Mouse (Mus musculus) kidney, embryonic 14.5 days (tissue): ENCODE results near the gene Rac1. TPM values are rescaled to one million over a fixed set of nuclear protein-coding genes. Genes with fewer than 3 reads are reported as not detected.

ENCODE experiments used
- ATAC-seq: fragments of 200-750 bp; cut with Nextera tagmentation; 2 replicates; pipeline ENCODE4 v1.8.0; 2017; ENCODE audit warnings: moderate number of reproducible peaks, mild to moderate bottlenecking, moderate TSS enrichment, moderate library complexity; ENCODE audit not compliant: low FRiP score, low TSS enrichment
- H3K27ac ChIP-seq: fragments of 300-500 bp; sonication (generic); 2 replicates; pipeline ENCODE4 v1.5.1; 2014; ENCODE audit warnings: low read depth, mild to moderate bottlenecking, low read length, moderate library complexity, mixed read lengths
- H3K27me3 ChIP-seq: fragments of 300-500 bp; sonication (generic); 2 replicates; pipeline ENCODE4 v1.6.1; 2014; ENCODE audit warnings: mild to moderate bottlenecking, low read length; ENCODE audit not compliant: control insufficient read depth, insufficient read depth
- H3K36me3 ChIP-seq: fragments of 300-500 bp; sonication (generic); 2 replicates; pipeline ENCODE4 v1.6.1; 2014; ENCODE audit warnings: low read length, mixed read lengths; ENCODE audit not compliant: control insufficient read depth, insufficient read depth
- H3K4me1 ChIP-seq: fragments of 300-500 bp; sonication (generic); 2 replicates; pipeline ENCODE4 v1.6.1; 2014; ENCODE audit warnings: low read length, mixed read lengths; ENCODE audit not compliant: control insufficient read depth, insufficient read depth
- H3K4me2 ChIP-seq: fragments of 300-500 bp; sonication (generic); replicated peaks from 2 replicates; pipeline ENCODE4 v1.6.1; 2014; ENCODE audit warnings: low read depth, mild to moderate bottlenecking, low read length
- H3K4me3 ChIP-seq: fragments of 300-500 bp; sonication (generic); 2 replicates; pipeline ENCODE4 v1.5.1; 2014; ENCODE audit warnings: mild to moderate bottlenecking, low read length
- H3K9ac ChIP-seq: fragments of 300-500 bp; sonication (generic); 2 replicates; pipeline ENCODE4 v1.6.1; 2014; ENCODE audit warnings: low read depth, mild to moderate bottlenecking, low read length, moderate library complexity
- H3K9me3 ChIP-seq: fragments of 300-500 bp; sonication (generic); 2 replicates; pipeline ENCODE4 v1.6.1; 2016; ENCODE audit warnings: low read length; ENCODE audit not compliant: control insufficient read depth
- WGBS: fragments of 180-500 bp; shearing (Covaris S2); extraction: QIAGEN DNeasy Blood & Tissue Kit; methylation state at CpG from one replicate; pipeline ENCODE4 v1.1.7; 2014; 5-methylcytosine and 5-hydroxymethylcytosine counted together
- polyA plus RNA-seq: library from polyadenylated mRNA; unstranded; fragments of >200 nt; fragmentation: Nextera tagmentation; extraction: Ambion mirVana; gene quantifications from 2 replicates; pipeline ENCODE4 v1.2.1, GENCODE M21; 2014

Rac1 gene
- polyA plus RNA-seq, 1 experiment from 2014 or later: 578 TPM

GRCm38 (mm10) chr5:143464757-143465118, 63.1 kb downstream of the Rac1 start:
- peak; percentile 53 for ATAC-seq
- peak overlapping the region; percentile 55 for H3K4me3 ChIP-seq
- peak overlapping the region; percentile 55 for H3K9ac ChIP-seq
- WGBS: under 1% methylated on average over 20 of the region's 20 CpGs
- no peaks in the 10 kb centered on the region for H3K27me3 ChIP-seq
- H3K36me3 ChIP-seq: 0 out of 2 replicates have a peak, but pooled peaks cover 4% of the 10 kb centered on the region
- 0 out of 2 replicates have a peak, but pooled peaks cover 7% of the 10 kb centered on the region for H3K4me1 ChIP-seq
- no peak overlapping the region for H3K27ac ChIP-seq
- peak overlapping the region; percentile 96 for H3K4me2 ChIP-seq
- H3K9me3 ChIP-seq: no peaks in the 10 kb centered on the region

- 0 out of 2 replicates have a peak, but pooled peaks cover 7% of the 10 kb centered on the region for H3K4me1 ChIP-seq
- 0 out of 2 replicates have a peak, but pooled peaks cover 4% of the 10 kb centered on the region for H3K36me3 ChIP-seq
- WGBS: 3% methylated on average over 43 of the region's 43 CpGs
- peak within 1 kb of the TSS; percentile 55 for H3K9ac ChIP-seq
- H3K27me3 ChIP-seq: no peaks in the 10 kb centered on the region
- peak; percentile 97 for ATAC-seq
- no peaks in the 10 kb centered on the region for H3K9me3 ChIP-seq
- H3K4me3 ChIP-seq: peak within 1 kb of the TSS; percentile 55
- H3K27ac ChIP-seq: no peak within 1 kb of the TSS
- H3K4me2 ChIP-seq: peak within 1 kb of the TSS; percentile 96
These were observed 63.6 kb downstream of the Rac1 start, which contains the start of gene Daglb for GRCm38 (mm10) chr5:143464100-143464756. TSS of gene Daglb (plus strand) at chr5:143464584.

DNA sequence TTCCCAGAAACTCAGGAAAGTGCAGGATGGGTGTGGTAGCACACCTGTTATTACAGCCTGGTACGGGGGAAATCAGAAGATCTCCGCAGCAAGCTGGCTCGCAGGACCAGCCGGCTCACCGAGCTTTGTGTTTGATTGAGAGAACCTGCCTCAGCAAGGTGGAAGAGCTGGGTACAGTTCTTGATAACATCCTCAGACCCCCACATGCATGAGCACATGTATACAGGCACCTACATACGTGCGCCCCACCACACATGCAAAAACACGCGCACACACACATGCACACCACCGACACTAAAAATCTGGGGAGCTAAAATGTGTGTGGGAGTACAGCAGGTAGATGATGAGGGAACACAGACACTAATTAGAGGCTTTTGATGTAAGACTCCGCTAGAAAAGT, 64.2 kb downstream of the Rac1 start:
- Histone ChIP-seq H3K4me3 (peak overlapping the region; percentile 55), H3K9ac (0 out of 2 replicates have a peak overlapping the region, but pooled peaks have one; percentile 55), H3K36me3 (0 out of 2 replicates have a peak, but pooled peaks cover 4% of the 10 kb centered on the region), H3K4me2 (peak overlapping the region; percentile 96), H3K27me3 (no peaks in the 10 kb centered on the region), H3K4me1 (0 out of 2 replicates have a peak, but pooled peaks cover 7% of the 10 kb centered on the region), H3K27ac (no peak overlapping the region), H3K9me3 (no peaks in the 10 kb centered on the region)
- ATAC-seq: no peak
- WGBS: 81% methylated on average over 11 of the region's 11 CpGs

Other genes with a start within 250 kb of the Rac1 start
- gene Zfp853, start 234.4 kb downstream of the Rac1 start, polyA plus RNA-seq: 0.06 and 0.08 TPM in 2 replicates
- gene E130309D02Rik, start 212.7 kb downstream of the Rac1 start, polyA plus RNA-seq: 34.5 and 39.9 TPM in 2 replicates
- gene Zdhhc4, start 198.8 kb downstream of the Rac1 start, polyA plus RNA-seq: 63.4 and 86.2 TPM in 2 replicates
- 0.06 and 0.20 TPM in 2 replicates for gene Grid2ip, start 170.7 kb downstream of the Rac1 start, polyA plus RNA-seq
- 351 and 359 TPM in 2 replicates for gene Kdelr2, start 124.2 kb downstream of the Rac1 start, polyA plus RNA-seq
- gene Daglb, start 63.5 kb downstream of the Rac1 start, polyA plus RNA-seq: 5.4 and 7.2 TPM in 2 replicates
- gene Cyth3, start 94.4 kb upstream of the Rac1 start, polyA plus RNA-seq: 35.7 and 64.9 TPM in 2 replicates
- 17.2 and 23.6 TPM in 2 replicates for gene Usp42, start 204.2 kb upstream of the Rac1 start, polyA plus RNA-seq